Mouse (Mus musculus) gonadal fat pad, adult 2 months (tissue): ENCODE measurements around the gene Emc8. TPM values are rescaled to one million over a fixed set of nuclear protein-coding genes. Genes with fewer than 3 reads are reported as not detected.

Source experiments
- DNase-seq: peaks from one replicate; pipeline ENCODE4 v3.0.0-alpha.2; 2012; ENCODE audit warnings: low read depth
- polyA plus RNA-seq: library from polyadenylated mRNA; depleted of rRNA; stranded (reverse); fragments of >200 nt; gene quantifications from 2 replicates; pipeline ENCODE4 v1.2.3, GENCODE M21; 2012; rRNA removed

The Emc8 gene
- polyA plus RNA-seq = 79.6 and 121 TPM in 2 replicates

DNA sequence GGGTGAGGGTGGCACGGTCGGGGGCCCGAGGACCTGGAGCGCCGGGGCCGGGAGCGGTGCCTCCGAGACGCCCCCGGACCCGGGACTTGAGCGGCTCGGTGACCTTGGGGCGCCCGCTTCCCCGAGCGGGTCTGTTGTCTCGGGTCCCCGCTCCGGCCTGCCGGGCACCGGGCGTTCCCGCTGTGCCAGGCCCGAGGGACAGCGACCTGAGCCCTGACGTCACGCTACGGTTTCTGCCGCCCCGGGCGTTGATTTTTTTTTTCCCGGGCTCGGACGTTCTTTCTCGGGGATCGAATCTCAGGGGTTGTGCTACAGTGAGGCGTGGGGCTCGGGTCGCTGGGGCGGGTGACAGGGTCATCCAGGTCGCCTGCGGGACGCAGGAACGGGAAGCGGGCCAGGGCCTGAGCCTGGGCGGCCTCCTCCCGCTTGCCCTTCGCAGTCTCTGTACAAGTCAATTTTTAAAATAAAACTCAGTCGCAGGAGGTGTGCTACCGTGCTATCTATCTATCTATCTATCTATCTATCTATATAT, at the start of gene Emc8:
Gene Emc8, minus strand, starts transcription at position 200 of the 532 bp plus-strand sequence.
- DNase-seq = no peak

DNA sequence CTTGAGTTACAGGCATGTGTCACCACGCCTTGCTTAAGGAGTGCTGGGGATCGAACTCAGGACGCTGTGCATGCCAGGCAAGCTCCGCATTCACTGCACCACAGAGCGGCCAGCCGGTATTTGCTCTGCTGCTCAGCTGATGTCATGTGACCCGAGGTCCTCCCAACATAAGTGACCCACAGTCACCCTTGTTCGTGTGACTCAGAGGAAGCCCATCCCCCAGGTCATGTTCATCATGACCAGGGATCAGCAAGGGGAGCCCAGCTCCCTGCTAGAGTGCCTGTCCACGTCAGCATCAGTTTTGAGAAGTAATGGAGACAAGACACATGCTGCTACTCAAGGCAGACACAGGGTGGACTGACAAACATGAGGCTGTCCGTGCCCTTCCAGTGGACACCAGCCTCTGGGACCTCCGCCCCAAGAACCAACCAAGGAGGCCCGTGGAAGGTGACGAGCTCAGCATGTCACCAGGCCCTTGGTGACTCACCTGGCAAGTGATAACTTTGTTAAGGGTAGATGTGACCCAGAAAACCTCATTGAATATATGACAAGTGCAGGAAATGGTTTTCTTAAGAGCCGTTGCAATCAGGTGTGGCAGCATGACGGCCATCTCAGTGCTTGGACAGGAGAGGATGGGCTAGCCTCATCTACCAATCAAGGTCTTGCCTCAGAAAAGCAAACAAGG, 47.8 kb upstream of the Emc8 start:
- no peak for DNase-seq

GRCm38 (mm10) chr8:120715200-120715599, 46.8 kb upstream of the Emc8 start:
- no peak for DNase-seq

DNA sequence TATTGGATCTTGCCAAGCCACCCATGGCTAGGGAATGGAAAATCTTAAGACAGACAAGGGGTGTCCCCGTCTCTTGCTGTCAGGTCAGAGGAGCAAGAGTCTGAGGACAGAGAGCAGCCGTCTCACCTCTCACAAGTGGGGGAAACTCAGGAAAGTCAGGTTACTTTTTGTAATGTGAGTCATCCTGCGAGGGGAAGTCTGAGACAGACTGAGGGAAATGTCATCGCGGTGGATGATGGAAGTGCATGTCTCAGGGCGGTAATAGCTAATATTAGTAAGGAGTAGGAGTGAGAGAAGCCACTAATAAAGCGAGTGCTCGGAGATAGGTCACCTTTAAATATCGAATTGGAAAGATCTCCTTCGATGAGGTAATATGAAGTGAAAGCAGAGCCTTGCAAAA, 40.8 kb upstream of the Emc8 start:
- DNase-seq = no peak

- DNase-seq = no peak
Measured at GRCm38 (mm10) chr8:120706193-120706592, 37.8 kb upstream of the Emc8 start.

DNA sequence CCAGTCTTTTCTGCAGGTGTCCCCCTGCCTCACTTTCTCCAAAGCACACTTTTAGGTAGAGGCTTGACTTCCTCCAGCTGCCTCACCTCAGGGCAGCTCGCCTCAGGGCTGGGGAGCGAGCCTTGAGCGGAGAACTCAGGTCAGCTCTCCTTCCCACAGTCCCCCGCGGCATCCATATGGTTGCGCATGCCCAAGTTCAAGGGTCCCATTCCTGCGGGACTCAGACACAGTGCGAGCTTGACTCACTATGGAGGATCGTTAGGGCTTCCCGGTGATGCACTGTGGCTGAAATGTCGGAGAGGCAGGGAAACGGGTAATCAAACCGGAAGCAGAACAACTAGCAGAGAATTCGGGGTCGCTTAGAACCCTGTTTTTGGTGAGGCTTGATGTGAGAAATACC, 36.8 kb upstream of the Emc8 start:
- no peak for DNase-seq

DNA sequence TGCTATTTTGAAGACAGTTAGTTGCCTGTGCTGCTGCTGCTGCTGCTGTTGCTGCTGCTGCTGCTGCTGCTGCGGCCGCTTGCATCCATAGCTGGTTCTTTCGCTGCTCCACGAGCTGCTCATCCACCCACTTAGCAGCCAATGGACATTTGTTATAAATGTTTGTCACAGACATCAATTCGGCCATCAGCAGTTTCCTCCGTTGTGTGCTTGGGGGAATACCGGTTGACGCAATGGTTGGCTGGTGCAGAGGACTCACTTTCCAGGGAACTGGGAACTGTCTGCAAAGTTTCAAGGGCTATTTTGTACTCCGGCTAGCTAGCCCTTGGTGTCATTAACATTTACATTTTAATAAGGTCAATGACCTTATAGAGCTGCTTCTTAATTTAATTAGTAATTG, 35.8 kb upstream of the Emc8 start:
- no peak for DNase-seq

GRCm38 (mm10) chr8:120701758-120702465, 33.5 kb upstream of the Emc8 start:
- DNase-seq = no peak

- no peak for DNase-seq
Measured at GRCm38 (mm10) chr8:120700053-120700452, 31.7 kb upstream of the Emc8 start.

GRCm38 (mm10) chr8:120699565-120699964, 31.2 kb upstream of the Emc8 start:
- no peak for DNase-seq

GRCm38 (mm10) chr8:120699079-120699478, 30.7 kb upstream of the Emc8 start:
- DNase-seq = no peak

DNA sequence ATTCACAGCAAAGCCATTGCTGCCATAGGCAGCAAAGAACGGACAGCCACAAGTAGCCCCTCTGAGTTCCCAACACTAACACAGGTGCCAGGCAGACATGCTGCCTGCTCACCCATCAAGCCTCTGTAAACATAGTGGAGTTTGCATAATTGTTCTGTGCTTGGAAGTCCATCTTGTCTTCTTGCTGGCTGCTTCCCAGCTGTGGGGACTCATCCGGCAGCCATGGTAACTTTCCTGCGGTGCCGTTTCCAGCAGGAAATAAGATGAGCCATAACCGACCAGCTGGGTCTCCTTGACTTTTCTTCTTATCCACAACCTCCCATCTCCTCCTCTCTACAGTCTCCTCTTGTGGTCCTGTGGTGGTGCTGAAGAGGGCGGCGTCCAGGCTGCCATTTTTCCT, 30.1 kb upstream of the Emc8 start:
- DNase-seq = no peak

- DNase-seq = no peak
Measured at GRCm38 (mm10) chr8:120697979-120698272, 29.6 kb upstream of the Emc8 start.

DNA sequence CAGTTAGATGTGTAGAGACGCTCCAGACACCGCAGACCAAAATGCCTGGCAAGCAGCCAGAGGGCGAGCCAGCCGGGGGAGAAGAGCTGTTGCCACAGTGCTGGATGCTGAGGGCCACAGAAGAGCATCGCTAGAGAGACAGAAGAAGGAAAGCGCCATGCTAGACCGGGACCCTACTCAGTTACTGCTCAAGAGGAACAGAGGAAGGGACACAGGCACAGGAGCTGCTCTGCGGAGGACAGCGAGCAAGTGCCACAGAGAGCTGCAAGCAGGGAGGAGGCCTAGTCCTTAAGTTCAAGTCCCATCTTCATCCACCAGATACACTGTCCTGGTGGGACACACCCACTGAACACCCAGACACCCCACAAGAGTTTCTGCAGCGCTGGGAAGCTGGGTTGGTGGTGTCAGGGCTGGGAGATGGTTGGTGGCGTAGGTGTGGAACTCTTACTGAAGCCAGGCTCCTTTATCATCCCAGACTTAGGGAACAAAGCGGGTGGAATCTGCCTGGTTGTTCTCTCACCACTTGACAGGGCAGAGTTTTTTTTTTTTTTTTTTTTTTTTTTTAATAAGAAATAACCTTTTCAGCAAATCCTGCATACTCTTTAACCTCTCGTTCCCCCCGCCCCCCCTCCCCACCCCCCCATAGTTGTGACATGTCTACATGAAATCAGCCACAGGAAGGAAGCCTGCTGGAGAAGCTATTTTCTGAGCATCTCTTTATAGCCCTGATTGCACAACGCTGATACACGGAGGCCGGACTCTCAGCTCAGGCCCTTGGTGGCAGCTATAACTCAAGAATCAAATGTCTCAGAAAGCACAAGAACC, 29.0 kb upstream of the Emc8 start:
- DNase-seq = no peak

DNA sequence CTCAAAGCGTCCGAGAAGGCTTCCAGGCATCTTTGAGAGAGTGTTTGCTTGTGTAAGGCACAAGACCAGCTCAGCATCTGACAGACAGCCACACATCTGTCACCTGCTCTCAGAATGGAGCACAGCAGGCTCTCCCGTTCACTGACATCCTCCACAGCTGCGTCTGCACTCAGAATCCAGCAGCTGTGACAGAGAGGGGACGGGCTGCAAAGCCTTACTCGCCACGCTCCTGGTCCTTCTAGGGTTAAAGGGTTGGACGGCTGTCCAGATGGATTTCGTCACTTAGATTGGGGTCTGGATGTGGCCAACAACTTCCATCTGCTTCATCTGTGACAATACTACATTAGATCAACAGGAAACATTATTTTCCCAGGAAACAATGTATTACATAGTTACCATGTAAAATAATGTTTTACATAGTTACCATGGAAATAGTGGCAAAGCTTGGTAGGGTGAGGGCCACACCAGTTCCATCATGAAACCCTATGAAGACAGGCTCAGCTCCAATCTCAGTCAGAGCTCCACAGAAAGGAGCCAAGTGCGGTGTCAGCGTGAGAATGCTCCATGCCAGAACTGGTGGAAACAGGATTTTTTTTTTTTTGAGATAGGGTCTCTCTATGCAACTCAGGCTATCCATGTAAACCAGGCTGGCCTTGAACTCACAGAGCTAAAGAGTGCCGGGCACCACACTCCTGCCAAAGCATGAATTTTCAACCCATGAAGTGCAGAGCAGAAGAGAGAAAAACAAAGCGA, 28.2 kb upstream of the Emc8 start:
- no peak for DNase-seq

DNA sequence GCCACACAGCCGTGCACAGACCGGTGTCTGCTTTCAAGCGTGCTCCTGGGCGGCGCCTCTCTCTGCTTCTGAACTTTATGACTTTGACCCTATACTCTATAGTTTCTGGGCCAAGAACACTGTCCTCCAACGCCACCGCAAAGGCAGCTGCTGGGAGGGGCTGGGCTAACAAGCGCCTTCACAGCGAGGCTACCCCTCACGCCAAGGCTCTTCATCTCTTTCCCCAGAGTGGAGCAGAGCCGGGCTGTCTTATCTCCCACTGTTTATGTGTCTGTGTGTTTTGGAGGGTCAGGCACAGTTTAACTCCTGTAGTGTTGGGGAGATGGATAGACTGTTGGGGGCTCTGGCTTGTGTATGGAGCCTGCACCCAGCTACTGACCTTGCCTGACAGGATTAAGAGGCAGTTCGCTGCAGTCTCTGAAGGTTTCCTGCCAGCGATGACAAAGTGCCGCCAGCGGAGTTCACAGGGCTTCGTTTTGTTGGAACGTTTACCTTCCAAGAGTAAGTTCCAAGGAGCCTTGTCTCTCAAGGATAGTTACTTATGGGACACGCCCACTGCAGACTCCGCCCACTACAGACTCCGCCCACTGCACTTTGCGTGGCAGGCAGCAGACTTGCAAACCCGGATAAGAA, 25.6 kb upstream of the Emc8 start:
- DNase-seq = no peak

DNA sequence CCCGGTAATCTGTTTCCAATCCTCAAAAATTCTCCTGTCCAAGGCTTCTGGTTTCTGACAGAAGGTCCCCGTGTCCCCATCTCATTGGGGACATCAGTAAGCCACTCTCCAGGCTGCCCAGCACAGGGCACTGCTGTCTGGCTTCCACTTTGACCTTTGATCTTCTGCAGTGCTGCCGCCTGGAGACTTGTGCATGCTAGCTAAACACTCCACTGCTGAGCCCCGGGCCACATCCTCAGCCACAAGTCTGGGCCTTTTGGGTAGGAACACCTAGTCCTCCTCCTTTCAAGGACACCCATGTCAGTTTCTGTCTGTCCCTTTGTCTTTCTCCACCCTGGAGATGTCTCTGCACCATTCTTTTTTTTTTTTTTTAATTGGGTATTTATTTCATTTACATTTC, 24.6 kb upstream of the Emc8 start:
- no peak for DNase-seq

DNA sequence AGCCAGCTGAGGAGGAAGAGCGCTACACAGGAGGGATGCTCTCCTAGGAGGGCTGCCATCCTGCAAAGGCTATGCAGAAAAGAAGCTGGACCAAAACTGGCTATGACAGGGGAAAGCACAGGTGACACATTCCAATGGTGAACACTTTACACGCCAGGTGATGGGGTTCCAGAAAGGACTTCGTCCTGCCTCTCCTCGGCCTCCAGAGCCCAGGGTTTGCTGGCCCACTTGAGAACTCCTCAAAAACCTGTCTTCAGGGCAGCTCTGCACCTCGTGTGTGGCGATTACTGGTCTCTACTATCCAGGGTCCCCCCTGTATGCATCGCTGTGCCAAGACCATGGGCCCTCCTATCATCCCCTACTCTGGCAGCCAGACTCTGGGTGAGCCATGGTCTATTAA, 20.1 kb upstream of the Emc8 start:
- DNase-seq = no peak

GRCm38 (mm10) chr8:120687786-120688185, 19.4 kb upstream of the Emc8 start:
- DNase-seq = no peak

DNA sequence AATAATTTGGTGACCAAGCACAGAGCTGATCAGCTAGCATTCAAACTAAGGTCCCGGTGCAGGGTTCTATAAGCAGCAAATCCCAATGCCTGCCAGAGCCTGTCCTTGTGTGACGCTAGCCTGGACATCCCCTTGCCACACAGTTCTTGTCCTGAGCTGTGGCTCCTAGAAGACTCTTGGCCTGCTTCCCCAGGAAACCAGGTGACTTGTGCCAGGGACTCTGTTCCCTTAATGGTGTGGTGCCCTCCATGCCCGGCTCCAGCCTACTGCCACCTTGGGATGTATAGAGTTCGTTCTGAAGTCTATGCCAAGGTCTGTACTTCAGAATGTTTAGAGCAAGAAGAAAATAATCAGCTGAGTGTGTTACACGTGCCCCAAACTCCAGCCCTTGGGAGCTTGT, 18.2 kb upstream of the Emc8 start:
- DNase-seq = no peak

DNA sequence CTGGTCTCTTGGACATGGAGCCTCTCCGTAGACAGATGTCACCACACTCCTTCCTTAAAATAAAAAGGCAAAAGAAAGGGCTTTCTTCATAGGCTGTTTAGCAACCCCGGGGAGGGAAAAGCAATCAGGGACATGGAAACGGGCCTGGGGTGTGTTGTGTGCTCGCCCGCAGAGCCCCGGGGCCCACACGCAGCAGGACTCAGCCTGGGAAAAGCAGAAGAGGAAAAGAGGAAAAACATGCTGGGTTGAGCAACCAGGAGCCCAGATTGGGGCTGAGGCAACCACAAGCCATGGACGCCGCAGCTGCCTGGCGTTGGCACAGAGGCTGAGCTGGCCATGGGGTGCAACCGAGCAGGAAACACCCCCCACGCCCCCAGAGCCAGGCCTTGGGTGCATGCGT, 17.7 kb upstream of the Emc8 start:
- no peak for DNase-seq
